Comparison of ENCODE assay signal across 25 mouse cellular contexts in genomic region chr16:33858766-33859165, GRCm38 (mm10). TPM values are rescaled to one million over a fixed set of nuclear protein-coding genes. Genes with fewer than 3 reads are reported as not detected.
DNase-seq lines count a peak whose midpoint lies in the region; ATAC-seq and TF ChIP-seq lines count a peak whose summit lies in the region.
"Had no signal": no experiment of that assay in that cellular context is flagged by ENCODE, and none has a peak within 500 bp of the region (broad histone marks: within the 10 kb centered on the region; RNA-seq: fewer than 3 reads in every experiment).

No protein-coding gene starts in this region.

- no peak for TF ChIP-seq CTCF in cerebellum, adult 2 months (IDR thresholded peaks at IDR 0.05; ENCODE audit: borderline replicate concordance, insufficient read depth, low read depth, low read length)

- H3K9ac ChIP-seq in kidney, embryonic 15.5 days = no peak overlapping the region
- H3K9ac ChIP-seq: forebrain, embryonic 13.5 days; heart, embryonic 12.5 days; hindbrain, embryonic 15.5 days; limb, embryonic 13.5 days; lung, embryonic 15.5 days; stomach, embryonic 15.5 days had no signal

- peak overlapping the region; percentile 6; the same call in 1 of the 2 replicates for H3K27ac ChIP-seq in cerebellum, adult 2 months (ENCODE audit: insufficient read depth, low read length)
- no peak overlapping the region for H3K27ac ChIP-seq in kidney, embryonic 15.5 days
- H3K27ac ChIP-seq: forebrain, embryonic 13.5 days; hindbrain, embryonic 15.5 days; limb, embryonic 13.5 days; lung, embryonic 15.5 days; stomach, embryonic 15.5 days had no signal

- peaks cover 31% of the 10 kb centered on the region for H3K4me1 ChIP-seq in cerebellum, adult 2 months (ENCODE audit: control insufficient read depth, insufficient read depth, low read length)
- peaks cover 11% of the 10 kb centered on the region for H3K4me1 ChIP-seq in kidney, embryonic 15.5 days

- H3K36me3 ChIP-seq in kidney, embryonic 15.5 days = no peaks in the 10 kb centered on the region
- H3K36me3 ChIP-seq: heart, embryonic 12.5 days; hindbrain, embryonic 15.5 days; limb, embryonic 13.5 days; lung, embryonic 15.5 days; stomach, embryonic 15.5 days had no signal

- no peak for TF ChIP-seq POLR2A in cerebellum, adult 2 months (IDR thresholded peaks at IDR 0.05; ENCODE audit: borderline replicate concordance, insufficient read depth, low read length)

- 0 out of 2 replicates have a peak, but pooled peaks have one; percentile 49 for ATAC-seq in kidney, embryonic 15.5 days (replicated peaks; ENCODE audit: low FRiP score)
- peak; percentile 17; the same call in 1 of the 2 replicates for ATAC-seq in megakaryocyte progenitor cell, adult 5-6 weeks (replicated peaks; ENCODE audit: poor library complexity)
- ATAC-seq: forebrain, embryonic 13.5 days; inflammation-experienced regulatory T-cells, adult 6 months; midbrain, embryonic 16.5 days had no signal

- no peaks in the 10 kb centered on the region for H3K27me3 ChIP-seq in cerebellum, adult 2 months (ENCODE audit: control insufficient read depth, insufficient read depth, low read length)
- no peaks in the 10 kb centered on the region for H3K27me3 ChIP-seq in kidney, embryonic 15.5 days
- H3K27me3 ChIP-seq: forebrain, embryonic 13.5 days; heart, embryonic 12.5 days; hindbrain, embryonic 15.5 days; limb, embryonic 13.5 days; lung, embryonic 15.5 days; stomach, embryonic 15.5 days had no signal

- H3K4me3 ChIP-seq in cerebellum, adult 2 months (replicated peaks; ENCODE audit: insufficient read depth, low read depth, low read length) = no peak overlapping the region
- H3K4me3 ChIP-seq in kidney, embryonic 15.5 days (replicated peaks) = no peak overlapping the region
- H3K4me3 ChIP-seq: forebrain, embryonic 13.5 days; gastrocnemius, adult 2 months; heart, embryonic 12.5 days; hindbrain, embryonic 15.5 days; limb, embryonic 13.5 days; lung, embryonic 15.5 days; stomach, embryonic 15.5 days had no signal

- DNase-seq in cerebellum, adult 2 months = no peak
- no peak for DNase-seq in cerebellum, postnatal 36 days
- DNase-seq in kidney, postnatal 14 days = no peak
- DNase-seq in MEL-GATA-1-ER (ENCODE audit: extremely low read depth, low read depth) = peak; percentile 46
- DNase-seq in frontal cortex, postnatal 10 days (ENCODE audit: low spot score in 2 of 2) = no peak
- DNase-seq: adrenal gland, adult 8-10 months; gastrocnemius, adult 2 months; heart, postnatal 4 days; kidney, adult 18-20 months; kidney, postnatal 4 days; lung, postnatal 36 days; right cerebral cortex, postnatal 25 days; thymus, adult 18-20 months; thymus, postnatal 25 days had no signal

- WGBS in cerebellum, adult 2 months = 82% methylated on average over 2 of the region's 2 CpGs
- 83% methylated on average over 2 of the region's 2 CpGs for WGBS in kidney, embryonic 15.5 days

- no peaks in the 10 kb centered on the region for H3K9me3 ChIP-seq in kidney, embryonic 15.5 days (replicated peaks)
- H3K9me3 ChIP-seq: forebrain, embryonic 13.5 days; heart, embryonic 12.5 days; hindbrain, embryonic 15.5 days; limb, embryonic 13.5 days; lung, embryonic 15.5 days; stomach, embryonic 15.5 days had no signal

- no peak overlapping the region for H3K4me2 ChIP-seq in kidney, embryonic 15.5 days
- H3K4me2 ChIP-seq: forebrain, embryonic 13.5 days; hindbrain, embryonic 15.5 days; limb, embryonic 13.5 days; liver, embryonic 11.5 days; lung, embryonic 15.5 days; stomach, embryonic 15.5 days had no signal

RNA-seq across cellular contexts. Expression of gene Itgb5, which starts 29.3 kb away (rescaled TPM):
- 59.0 and 66.8 TPM in 2 replicates for polyA plus RNA-seq in cerebellum, adult 2 months (2012; rRNA removed)
- polyA plus RNA-seq in kidney, embryonic 15.5 days (2015; fragmentation: Nextera tagmentation; extraction: Ambion mirVana) = 44.4 and 46.9 TPM in 2 replicates
- 4.4 and 8.1 TPM in 2 replicates for total RNA-seq in megakaryocyte progenitor cell, adult 5-6 weeks (2015)
- total RNA-seq in megakaryocyte progenitor cell, adult 5-6 weeks (2017) = 5.5 and 8.5 TPM in 2 replicates
